Comparison of ENCODE assay signal across 10 mouse cellular contexts in the genomic region with DNA sequence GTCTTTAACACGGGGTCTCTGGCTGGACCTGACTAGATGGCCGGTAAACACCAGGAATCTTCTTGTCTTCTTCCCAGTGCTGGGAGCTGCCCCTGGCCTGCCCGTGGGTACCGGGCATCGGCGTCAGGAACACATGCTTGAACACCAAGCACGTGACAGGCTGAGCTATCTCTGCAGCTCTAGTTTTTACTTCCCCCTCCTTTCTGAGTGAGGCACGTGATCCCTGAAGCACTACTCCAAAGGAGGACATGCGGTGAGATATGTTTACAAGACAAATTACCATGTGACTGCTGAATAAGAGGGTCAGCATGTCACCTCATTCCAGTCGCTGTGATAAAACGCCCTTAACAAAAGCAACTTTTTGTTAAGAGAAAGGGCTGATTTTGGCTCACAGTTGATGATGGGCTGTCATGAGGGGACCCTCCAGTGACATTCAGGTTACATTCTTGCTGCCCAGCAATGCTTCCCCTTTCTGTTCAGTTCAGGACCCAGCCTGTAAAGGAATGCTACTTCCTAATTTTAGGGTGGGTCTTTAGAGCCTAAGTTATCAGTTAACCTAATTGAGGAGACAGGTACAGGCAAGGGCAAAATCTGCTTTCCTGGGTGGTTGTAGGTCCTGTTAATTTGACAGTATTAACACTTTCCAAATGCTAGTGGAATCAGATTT.
A peak's percentile ranks its signal among the peaks of the same experiment; 100 is the strongest.
DNase-seq lines count a peak whose midpoint lies in the region; ATAC-seq lines count a peak whose summit lies in the region.
"Had no signal": no experiment of that assay in that cellular context is flagged by ENCODE, and none has a peak within 500 bp of the region (broad histone marks: within the 10 kb centered on the region; RNA-seq: fewer than 3 reads in every experiment).

No protein-coding gene starts in this region.

- WGBS in liver, embryonic 11.5 days, result 44% methylated on average over 11 of the region's 11 CpGs
- WGBS in neural tube, embryonic 13.5 days, result 35% methylated on average over 11 of the region's 11 CpGs
- 79% methylated on average over 11 of the region's 11 CpGs for WGBS in forebrain, embryonic 14.5 days

- no peak overlapping the region for H3K4me3 ChIP-seq in liver, embryonic 11.5 days (ENCODE audit: low read depth, low read length)
- no peak overlapping the region for H3K4me3 ChIP-seq in neural tube, embryonic 13.5 days
- H3K4me3 ChIP-seq in forebrain, embryonic 14.5 days (ENCODE audit: low read depth, low read length), result no peak overlapping the region
- H3K4me3 ChIP-seq: embryonic facial prominence, embryonic 12.5 days; midbrain, embryonic 12.5 days had no signal

- peak; percentile 9 for DNase-seq in adrenal gland, postnatal 10 days
- no peak for DNase-seq in adrenal gland, adult 2 months
- peak; percentile 26 for DNase-seq in c-Kit-positive CD71-negative TER-119-negative erythroid progenitor cells, embryonic 14.5 days (ENCODE audit: low read depth)
- DNase-seq in liver, embryonic 11.5 days (ENCODE audit: low spot score), result no peak
- no peak for DNase-seq in urinary bladder, adult 2 months (ENCODE audit: low spot score)
- no peak for DNase-seq in forebrain, embryonic 14.5 days (ENCODE audit: low spot score)

- no peak overlapping the region for H3K27ac ChIP-seq in liver, embryonic 11.5 days (ENCODE audit: low read depth, low read length)
- H3K27ac ChIP-seq in neural tube, embryonic 13.5 days (replicated peaks), result no peak overlapping the region
- H3K27ac ChIP-seq in forebrain, embryonic 14.5 days (ENCODE audit: low read depth, low read length), result no peak overlapping the region
- H3K27ac ChIP-seq: embryonic facial prominence, embryonic 12.5 days; midbrain, embryonic 12.5 days had no signal

- no peak overlapping the region for H3K9ac ChIP-seq in liver, embryonic 11.5 days (ENCODE audit: low read depth, low read length)
- H3K9ac ChIP-seq in neural tube, embryonic 13.5 days, result no peak overlapping the region
- H3K9ac ChIP-seq in forebrain, embryonic 14.5 days (ENCODE audit: low read length), result no peak overlapping the region
- H3K9ac ChIP-seq: embryonic facial prominence, embryonic 12.5 days; midbrain, embryonic 12.5 days had no signal

- H3K9me3 ChIP-seq in liver, embryonic 11.5 days (ENCODE audit: control insufficient read depth, low read length), result no peaks in the 10 kb centered on the region
- no peaks in the 10 kb centered on the region for H3K9me3 ChIP-seq in neural tube, embryonic 13.5 days
- H3K9me3 ChIP-seq in forebrain, embryonic 14.5 days (replicated peaks; ENCODE audit: control insufficient read depth, low read length), result no peaks in the 10 kb centered on the region
- H3K9me3 ChIP-seq: embryonic facial prominence, embryonic 12.5 days; midbrain, embryonic 12.5 days had no signal

- H3K36me3 ChIP-seq in liver, embryonic 11.5 days (ENCODE audit: control insufficient read depth, insufficient read depth, low read length), result no peaks in the 10 kb centered on the region
- no peaks in the 10 kb centered on the region for H3K36me3 ChIP-seq in neural tube, embryonic 13.5 days
- H3K36me3 ChIP-seq in forebrain, embryonic 14.5 days (ENCODE audit: control insufficient read depth, insufficient read depth, low read length), result no peaks in the 10 kb centered on the region
- H3K36me3 ChIP-seq: embryonic facial prominence, embryonic 12.5 days; midbrain, embryonic 12.5 days had no signal

- H3K4me2 ChIP-seq in liver, embryonic 11.5 days, result no peak overlapping the region
- no peak overlapping the region for H3K4me2 ChIP-seq in neural tube, embryonic 13.5 days
- H3K4me2 ChIP-seq in forebrain, embryonic 14.5 days (ENCODE audit: low read length), result no peak overlapping the region
- H3K4me2 ChIP-seq: embryonic facial prominence, embryonic 12.5 days; midbrain, embryonic 12.5 days had no signal

- peaks cover 11% of the 10 kb centered on the region for H3K4me1 ChIP-seq in liver, embryonic 11.5 days (replicated peaks; ENCODE audit: control insufficient read depth, insufficient read depth, low read length)
- H3K4me1 ChIP-seq in neural tube, embryonic 13.5 days (replicated peaks), result 0 out of 2 replicates have a peak, but pooled peaks cover 7% of the 10 kb centered on the region
- no peaks in the 10 kb centered on the region for H3K4me1 ChIP-seq in forebrain, embryonic 14.5 days (ENCODE audit: control insufficient read depth, insufficient read depth, low read length)
- H3K4me1 ChIP-seq: midbrain, embryonic 12.5 days had no signal

- 0 out of 2 replicates have a peak, but pooled peaks have one; percentile 41 for ATAC-seq in liver, embryonic 11.5 days (replicated peaks; ENCODE audit: low FRiP score)
- peak; percentile 40; the same call in 1 of the 2 replicates for ATAC-seq in neural tube, embryonic 13.5 days (ENCODE audit: low read depth)
- ATAC-seq in inflammation-experienced regulatory T-cells, adult 6 months, result no peak
- no peak for ATAC-seq in forebrain, embryonic 14.5 days

- H3K27me3 ChIP-seq in liver, embryonic 11.5 days (replicated peaks; ENCODE audit: control insufficient read depth, insufficient read depth, low read length), result no peaks in the 10 kb centered on the region
- H3K27me3 ChIP-seq in neural tube, embryonic 13.5 days, result no peaks in the 10 kb centered on the region
- H3K27me3 ChIP-seq in forebrain, embryonic 14.5 days (replicated peaks; ENCODE audit: control insufficient read depth, insufficient read depth, low read length), result no peaks in the 10 kb centered on the region
- H3K27me3 ChIP-seq: embryonic facial prominence, embryonic 12.5 days; midbrain, embryonic 12.5 days had no signal

Comparison
In these comparisons a context has a peak if more than half of its experiments do, and no peak if none do; other contexts are left out.
1. DNase-seq: peak in adrenal gland, postnatal 10 days (single experiment) and c-Kit-positive CD71-negative TER-119-negative erythroid progenitor cells, embryonic 14.5 days (single experiment); none in adrenal gland, adult 2 months (single experiment), liver, embryonic 11.5 days (single experiment), urinary bladder, adult 2 months (single experiment) and forebrain, embryonic 14.5 days (single experiment).
2. ATAC-seq: peak in liver, embryonic 11.5 days (single experiment) and neural tube, embryonic 13.5 days (single experiment); none in inflammation-experienced regulatory T-cells, adult 6 months (single experiment) and forebrain, embryonic 14.5 days (single experiment).